Mouse (Mus musculus): Measurements from ENCODE around the gene Bicdl1. TPM values are rescaled to one million over a fixed set of nuclear protein-coding genes. Genes with fewer than 3 reads are reported as not detected.

The Bicdl1 gene
- polyA plus RNA-seq (2012; rRNA removed): 16.3 and 19.6 TPM in 2 replicates
- polyA plus RNA-seq (2014; fragmentation: Nextera tagmentation; extraction: Ambion mirVana): 10.2 and 11.7 TPM in 2 replicates

DNA sequence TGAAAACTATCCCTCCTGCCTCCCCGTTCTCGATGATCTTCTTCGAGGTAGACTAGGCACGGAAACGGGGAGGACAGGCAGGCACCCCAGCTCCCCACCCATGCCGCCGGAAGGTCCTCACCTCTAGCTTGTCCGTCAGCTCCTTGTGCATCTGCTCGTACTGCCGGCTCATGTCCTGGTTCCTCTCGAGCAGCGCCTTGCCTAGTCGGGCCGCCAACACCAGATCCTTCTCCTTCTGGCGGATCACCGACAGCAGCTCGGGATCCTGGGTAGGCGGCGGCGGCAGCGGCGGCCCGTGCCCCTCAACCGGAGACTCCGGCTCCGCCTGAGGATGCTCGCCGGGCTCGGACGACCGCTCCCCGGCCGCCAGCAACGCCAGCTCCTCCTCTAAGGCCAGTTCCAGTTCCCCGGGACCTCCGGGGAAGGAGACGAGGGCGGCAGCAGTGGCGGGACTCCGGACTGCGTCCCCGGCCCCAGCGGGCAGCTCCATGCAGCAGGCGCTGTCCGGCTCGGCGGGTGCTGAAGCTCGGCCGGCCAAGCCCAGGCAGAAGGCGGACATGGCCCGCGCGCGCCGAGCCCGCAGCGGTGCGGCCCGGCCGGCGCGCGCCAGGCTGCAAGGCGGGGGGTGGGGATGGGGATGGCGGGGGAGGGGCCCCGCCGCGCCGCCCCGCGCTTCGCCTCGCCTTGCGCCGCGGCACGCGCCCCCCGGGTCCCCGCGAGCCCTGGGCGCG lies at the start of gene Bicdl1:
Bicdl1 (minus strand) TSS at position 621 of the 731 bp plus-strand sequence.
- WGBS: 0% methylated on average over 42 of the region's 83 CpGs
- H3K4me2 ChIP-seq (replicated peaks; ENCODE audit: low read depth, low read length, severe bottlenecking): peak within 1 kb of the TSS; percentile 97
- H3K9ac ChIP-seq (ENCODE audit: low read depth, low read length, severe bottlenecking): 0 out of 2 replicates have a peak within 1 kb of the TSS, but pooled peaks have one; percentile 38
- peak within 1 kb of the TSS; percentile 58 for H3K4me3 ChIP-seq (replicated peaks; ENCODE audit: low read length)
- DNase-seq (ENCODE audit: low spot score): peak; percentile 73
- H3K36me3 ChIP-seq (ENCODE audit: control insufficient read depth, insufficient read depth, low read length): no peaks in the 10 kb centered on the region
- peaks cover 34% of the 10 kb centered on the region for H3K27me3 ChIP-seq (ENCODE audit: control insufficient read depth, insufficient read depth, low read length)
- no peaks in the 10 kb centered on the region for H3K9me3 ChIP-seq (ENCODE audit: control insufficient read depth, low read length)
- TF ChIP-seq POLR2A (IDR thresholded peaks at IDR 0.05; ENCODE audit: borderline replicate concordance, extremely low read depth, insufficient read depth, insufficient read length): no peak
- H3K27ac ChIP-seq (replicated peaks; ENCODE audit: low read depth, low read length): no peak within 1 kb of the TSS
- ATAC-seq (ENCODE audit: low FRiP score, low read depth): peak; percentile 69
- peaks cover 11% of the 10 kb centered on the region; the same call in 1 of the 2 replicates for H3K4me1 ChIP-seq (ENCODE audit: control insufficient read depth, insufficient read depth, low read length)

DNA sequence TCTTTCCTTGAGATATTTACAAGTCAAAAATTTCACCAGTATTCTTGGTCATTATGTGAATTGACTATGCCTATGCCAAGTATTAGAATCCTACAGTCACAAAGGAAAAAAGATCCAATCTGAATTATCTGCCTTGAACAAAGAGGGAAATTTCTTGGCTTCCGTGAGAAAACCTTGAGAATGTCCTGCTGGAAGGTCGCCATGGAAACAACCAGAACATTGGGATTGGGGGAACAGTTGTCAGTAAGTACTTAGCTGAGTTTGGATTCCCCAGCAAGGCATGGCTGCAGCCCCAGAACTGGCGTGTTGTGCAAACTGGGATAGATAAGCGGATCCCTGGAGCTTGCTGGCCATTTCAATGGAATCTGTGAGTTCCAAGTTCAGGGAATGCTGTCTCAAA lies 45.5 kb upstream of the Bicdl1 start:
- H3K36me3 ChIP-seq (ENCODE audit: control insufficient read depth, insufficient read depth, low read length): no peaks in the 10 kb centered on the region
- H3K4me1 ChIP-seq (ENCODE audit: control insufficient read depth, insufficient read depth, low read length): no peaks in the 10 kb centered on the region
- H3K9ac ChIP-seq (ENCODE audit: low read depth, low read length, severe bottlenecking): no peak overlapping the region
- DNase-seq (ENCODE audit: low spot score): no peak
- H3K27me3 ChIP-seq (ENCODE audit: control insufficient read depth, insufficient read depth, low read length): no peaks in the 10 kb centered on the region
- no peak overlapping the region for H3K27ac ChIP-seq (replicated peaks; ENCODE audit: low read depth, low read length)
- no peak overlapping the region for H3K4me3 ChIP-seq (replicated peaks; ENCODE audit: low read length)
- H3K4me2 ChIP-seq (replicated peaks; ENCODE audit: low read depth, low read length, severe bottlenecking): no peak overlapping the region
- 71% methylated on average over 4 of the region's 4 CpGs for WGBS
- no peaks in the 10 kb centered on the region for H3K9me3 ChIP-seq (ENCODE audit: control insufficient read depth, low read length)
- no peak for TF ChIP-seq POLR2A (IDR thresholded peaks at IDR 0.05; ENCODE audit: borderline replicate concordance, extremely low read depth, insufficient read depth, insufficient read length)
- no peak for ATAC-seq (ENCODE audit: low FRiP score, low read depth)

DNA sequence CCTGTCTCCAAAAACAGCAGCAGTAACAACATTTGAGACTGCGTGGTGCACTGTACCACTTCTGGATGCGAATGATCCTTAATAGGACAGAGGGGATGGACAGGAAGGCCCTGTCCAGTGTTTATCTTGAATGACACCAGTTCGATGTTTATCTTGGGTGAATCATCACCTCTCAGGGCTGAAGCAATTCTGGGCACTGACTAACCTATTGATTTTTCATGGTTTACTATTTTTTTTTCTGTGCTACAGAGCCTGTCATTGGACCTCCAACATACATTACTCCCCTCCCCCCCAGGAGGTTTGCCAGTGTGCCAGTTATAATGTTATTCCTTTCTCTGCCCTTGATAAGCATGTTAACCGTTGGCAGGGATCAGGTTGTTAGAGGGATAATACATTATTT lies 43.9 kb upstream of the Bicdl1 start:
- no peak for TF ChIP-seq POLR2A (IDR thresholded peaks at IDR 0.05; ENCODE audit: borderline replicate concordance, extremely low read depth, insufficient read depth, insufficient read length)
- WGBS: 84% methylated on average over 4 of the region's 4 CpGs

DNA sequence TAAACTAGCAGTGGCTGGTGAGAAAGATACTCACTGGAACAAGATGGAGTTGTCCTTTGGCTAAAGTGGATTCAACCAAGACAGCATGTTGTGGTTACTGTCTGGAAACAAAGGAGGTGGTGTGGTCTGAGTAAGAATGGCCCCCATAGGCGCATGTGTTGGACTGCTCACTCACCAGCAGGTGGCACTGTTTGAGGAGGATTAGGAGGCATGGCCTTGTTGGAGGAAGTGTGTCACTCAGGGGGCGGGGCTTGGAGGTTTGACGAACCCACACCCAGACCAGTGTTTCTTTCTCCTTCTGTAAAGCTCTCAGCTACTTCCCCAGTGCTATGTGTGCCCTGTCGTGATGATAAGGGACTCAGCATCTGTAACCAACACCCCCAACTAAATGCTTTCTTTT lies 38.6 kb upstream of the Bicdl1 start:
- ATAC-seq (ENCODE audit: low FRiP score, low read depth): no peak
- Histone ChIP-seq H3K27ac (replicated peaks; ENCODE audit: low read depth, low read length) (no peak overlapping the region), H3K27me3 (ENCODE audit: control insufficient read depth, insufficient read depth, low read length) (no peaks in the 10 kb centered on the region), H3K9me3 (ENCODE audit: control insufficient read depth, low read length) (no peaks in the 10 kb centered on the region), H3K4me1 (ENCODE audit: control insufficient read depth, insufficient read depth, low read length) (no peaks in the 10 kb centered on the region), H3K36me3 (ENCODE audit: control insufficient read depth, insufficient read depth, low read length) (no peaks in the 10 kb centered on the region), H3K9ac (ENCODE audit: low read depth, low read length, severe bottlenecking) (no peak overlapping the region), H3K4me2 (replicated peaks; ENCODE audit: low read depth, low read length, severe bottlenecking) (no peak overlapping the region), H3K4me3 (replicated peaks; ENCODE audit: low read length) (no peak overlapping the region)
- TF ChIP-seq POLR2A (IDR thresholded peaks at IDR 0.05; ENCODE audit: borderline replicate concordance, extremely low read depth, insufficient read depth, insufficient read length): no peak
- no peak for DNase-seq (ENCODE audit: low spot score)
- WGBS: 94% methylated on average over 4 of the region's 4 CpGs

More for the DNA sequence above, 43.9 kb upstream of the Bicdl1 start:
- Histone ChIP-seq H3K27ac (replicated peaks; ENCODE audit: low read depth, low read length) (no peak overlapping the region), H3K36me3 (ENCODE audit: control insufficient read depth, insufficient read depth, low read length) (no peaks in the 10 kb centered on the region), H3K4me1 (ENCODE audit: control insufficient read depth, insufficient read depth, low read length) (no peaks in the 10 kb centered on the region), H3K27me3 (ENCODE audit: control insufficient read depth, insufficient read depth, low read length) (no peaks in the 10 kb centered on the region), H3K9ac (ENCODE audit: low read depth, low read length, severe bottlenecking) (no peak overlapping the region), H3K9me3 (ENCODE audit: control insufficient read depth, low read length) (no peaks in the 10 kb centered on the region), H3K4me3 (replicated peaks; ENCODE audit: low read length) (no peak overlapping the region), H3K4me2 (replicated peaks; ENCODE audit: low read depth, low read length, severe bottlenecking) (no peak overlapping the region)
- no peak for DNase-seq (ENCODE audit: low spot score)
- no peak for ATAC-seq (ENCODE audit: low FRiP score, low read depth)

DNA sequence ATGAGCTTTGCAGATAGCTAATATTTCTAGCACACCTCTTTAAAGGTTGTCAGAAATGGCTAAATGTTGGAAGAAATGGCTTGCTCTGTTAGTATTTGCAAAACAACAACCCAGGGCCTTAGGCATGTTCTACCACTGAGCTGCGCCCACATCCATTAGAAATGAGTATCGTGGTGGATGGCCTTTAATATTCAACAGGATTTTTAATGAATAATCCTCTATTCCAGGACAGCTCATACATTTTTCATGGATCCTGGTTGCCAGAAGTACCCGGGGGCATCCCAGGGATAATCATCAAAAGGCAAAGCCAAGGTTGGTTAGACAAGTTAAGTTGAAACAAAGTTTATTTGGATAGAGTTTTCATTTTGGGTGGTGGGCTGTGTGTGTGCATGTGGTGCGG lies 37.7 kb upstream of the Bicdl1 start:
- no peak for ATAC-seq (ENCODE audit: low FRiP score, low read depth)
- Histone ChIP-seq H3K9ac (ENCODE audit: low read depth, low read length, severe bottlenecking) (no peak overlapping the region), H3K9me3 (ENCODE audit: control insufficient read depth, low read length) (no peaks in the 10 kb centered on the region), H3K36me3 (ENCODE audit: control insufficient read depth, insufficient read depth, low read length) (no peaks in the 10 kb centered on the region), H3K4me3 (replicated peaks; ENCODE audit: low read length) (no peak overlapping the region), H3K27ac (replicated peaks; ENCODE audit: low read depth, low read length) (no peak overlapping the region), H3K27me3 (ENCODE audit: control insufficient read depth, insufficient read depth, low read length) (no peaks in the 10 kb centered on the region), H3K4me1 (ENCODE audit: control insufficient read depth, insufficient read depth, low read length) (no peaks in the 10 kb centered on the region), H3K4me2 (replicated peaks; ENCODE audit: low read depth, low read length, severe bottlenecking) (no peak overlapping the region)
- no peak for TF ChIP-seq POLR2A (IDR thresholded peaks at IDR 0.05; ENCODE audit: borderline replicate concordance, extremely low read depth, insufficient read depth, insufficient read length)
- DNase-seq (ENCODE audit: low spot score): no peak
- WGBS: 94% methylated on average over 4 of the region's 4 CpGs

Measured in limb, embryonic 14.5 days (tissue).